Mouse (Mus musculus) lung, embryonic 15.5 days (tissue): Measurements from ENCODE around the gene Gm4070. TPM values are rescaled to one million over a fixed set of nuclear protein-coding genes. Genes with fewer than 3 reads are reported as not detected.
"Not testable (repeated sequence)": the region's sequence is repeated elsewhere in the genome, so short reads cannot be mapped to it uniquely, and the experiment has no call there.

Experiments
- ATAC-seq: fragments of 200-750 bp; cut with Nextera tagmentation; 2 replicates; pipeline ENCODE4 v1.8.0; 2017; ENCODE audit warnings: moderate number of reproducible peaks, borderline replicate concordance; ENCODE audit not compliant: low FRiP score, low TSS enrichment; ENCODE audit errors: extremely low read depth
- H3K27ac ChIP-seq: fragments of 300-500 bp; sonication (generic); 2 replicates; pipeline ENCODE4 v1.5.1; 2015; ENCODE audit warnings: moderate library complexity, mild to moderate bottlenecking, inconsistent platforms
- H3K27me3 ChIP-seq: fragments of 300-500 bp; sonication (generic); 2 replicates; pipeline ENCODE4 v1.6.1; 2015; ENCODE audit warnings: inconsistent platforms
- H3K36me3 ChIP-seq: fragments of 300-500 bp; sonication (generic); 2 replicates; pipeline ENCODE4 v1.6.1; 2015; ENCODE audit warnings: inconsistent platforms
- H3K4me1 ChIP-seq: fragments of 300-500 bp; sonication (generic); 2 replicates; pipeline ENCODE4 v1.6.1; 2015; ENCODE audit warnings: inconsistent platforms
- H3K4me2 ChIP-seq: fragments of 300-500 bp; sonication (generic); 2 replicates; pipeline ENCODE4 v1.6.1; 2015; ENCODE audit warnings: inconsistent platforms, mild to moderate bottlenecking, moderate library complexity
- H3K4me3 ChIP-seq: fragments of 300-500 bp; sonication (generic); 2 replicates; pipeline ENCODE4 v1.5.1; 2015; ENCODE audit warnings: mild to moderate bottlenecking, inconsistent platforms
- H3K9ac ChIP-seq: fragments of 300-500 bp; sonication (generic); 2 replicates; pipeline ENCODE4 v1.6.1; 2015; ENCODE audit warnings: inconsistent platforms
- H3K9me3 ChIP-seq: fragments of 300-500 bp; sonication (generic); 2 replicates; pipeline ENCODE4 v1.6.1; 2016; ENCODE audit warnings: inconsistent platforms
- WGBS: fragments of 180-500 bp; shearing (Covaris S2); methylation state at CpG from one replicate; pipeline ENCODE4 v1.1.7; 2015; 5-methylcytosine and 5-hydroxymethylcytosine counted together
- polyA plus RNA-seq: library from polyadenylated mRNA; unstranded; fragments of >200 nt; fragmentation: Nextera tagmentation; extraction: Ambion mirVana; gene quantifications from 2 replicates; pipeline ENCODE4 v1.2.1, GENCODE M21; 2015

The Gm4070 gene
- 0.47 and 0.60 TPM in 2 replicates for polyA plus RNA-seq

GRCm38 (mm10) chr7:105953812-105954211 lies at the start of gene Gm4070:
Gene Gm4070, minus strand, starts transcription at chr7:105953967.
- H3K4me2 ChIP-seq, H3K9me3 ChIP-seq, H3K4me3 ChIP-seq, H3K4me1 ChIP-seq, ATAC-seq, H3K36me3 ChIP-seq, H3K27me3 ChIP-seq, H3K27ac ChIP-seq, H3K9ac ChIP-seq: not testable (repeated sequence)
- 50% methylated on average over 1 of the region's 1 CpGs for WGBS

- not testable (repeated sequence) for ATAC-seq, H3K27ac ChIP-seq, H3K4me3 ChIP-seq, H3K4me2 ChIP-seq, H3K27me3 ChIP-seq, H3K9ac ChIP-seq, H3K4me1 ChIP-seq, H3K36me3 ChIP-seq, H3K9me3 ChIP-seq
Observed at GRCm38 (mm10) chr7:105954540-105954939, 773 bp upstream of the Gm4070 start.

GRCm38 (mm10) chr7:105952408-105952807 lies 1.4 kb downstream of the Gm4070 start:
- no CpG with 5 or more reads among the region's 5 CpGs for WGBS
- not testable (repeated sequence) for H3K27me3 ChIP-seq, H3K36me3 ChIP-seq, H3K4me3 ChIP-seq, H3K27ac ChIP-seq, H3K9me3 ChIP-seq, H3K9ac ChIP-seq, H3K4me2 ChIP-seq, H3K4me1 ChIP-seq, ATAC-seq

GRCm38 (mm10) chr7:105945238-105945637 lies 8.5 kb downstream of the Gm4070 start:
- not testable (repeated sequence) for H3K27me3 ChIP-seq

GRCm38 (mm10) chr7:105932132-105932531 lies 21.6 kb downstream of the Gm4070 start:
- H3K9ac ChIP-seq, H3K36me3 ChIP-seq, H3K4me2 ChIP-seq, H3K4me1 ChIP-seq, H3K9me3 ChIP-seq, ATAC-seq, H3K4me3 ChIP-seq, H3K27me3 ChIP-seq, H3K27ac ChIP-seq: not testable (repeated sequence)
- WGBS = no CpG with 5 or more reads among the region's 1 CpGs

More at GRCm38 (mm10) chr7:105945238-105945637, 8.5 kb downstream of the Gm4070 start:
- not testable (repeated sequence) for H3K36me3 ChIP-seq, H3K9ac ChIP-seq, H3K4me1 ChIP-seq, H3K9me3 ChIP-seq, H3K4me2 ChIP-seq, ATAC-seq, H3K27ac ChIP-seq, H3K4me3 ChIP-seq
- WGBS = 40% methylated on average over 1 of the region's 3 CpGs

DNA sequence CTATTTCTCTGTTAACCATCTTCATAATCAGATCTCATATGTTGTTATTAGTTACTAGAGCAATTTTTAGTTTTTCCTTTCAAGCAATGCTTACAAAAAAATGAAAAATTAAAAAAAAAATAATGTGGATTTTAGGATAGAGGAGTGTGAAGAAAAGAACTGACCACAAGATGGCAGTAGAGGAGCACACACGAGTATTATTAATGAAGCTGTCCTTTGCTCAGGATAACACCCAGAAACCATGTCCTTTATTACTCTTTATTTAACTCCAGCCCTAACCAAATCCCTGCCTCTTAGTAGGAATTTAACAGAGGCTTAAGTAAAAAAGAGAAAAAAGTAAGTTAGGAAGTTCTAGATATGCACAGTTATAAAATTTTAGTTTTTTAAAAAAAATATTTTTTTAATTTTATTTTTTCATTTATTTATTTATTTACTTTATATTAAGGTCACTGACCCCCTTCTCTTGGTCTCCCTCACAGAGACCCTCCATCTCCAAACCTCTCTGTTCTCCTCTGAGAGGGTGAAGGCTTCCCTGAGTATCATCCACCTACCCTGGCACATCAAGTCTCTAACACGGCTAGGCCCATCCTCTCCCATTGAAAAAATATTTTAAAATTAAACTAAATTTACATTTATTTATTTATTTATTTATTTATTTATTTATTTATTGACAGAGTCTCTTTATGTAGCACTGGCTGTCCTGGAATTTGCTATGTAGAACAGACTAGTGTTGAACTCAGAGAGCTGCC lies 70.0 kb downstream of the Gm4070 start:
- not testable (repeated sequence) for H3K27me3 ChIP-seq, H3K27ac ChIP-seq, H3K9me3 ChIP-seq, H3K4me3 ChIP-seq, H3K4me1 ChIP-seq, H3K4me2 ChIP-seq, H3K9ac ChIP-seq, H3K36me3 ChIP-seq, ATAC-seq
- 91% methylated on average over 1 of the region's 2 CpGs for WGBS

DNA sequence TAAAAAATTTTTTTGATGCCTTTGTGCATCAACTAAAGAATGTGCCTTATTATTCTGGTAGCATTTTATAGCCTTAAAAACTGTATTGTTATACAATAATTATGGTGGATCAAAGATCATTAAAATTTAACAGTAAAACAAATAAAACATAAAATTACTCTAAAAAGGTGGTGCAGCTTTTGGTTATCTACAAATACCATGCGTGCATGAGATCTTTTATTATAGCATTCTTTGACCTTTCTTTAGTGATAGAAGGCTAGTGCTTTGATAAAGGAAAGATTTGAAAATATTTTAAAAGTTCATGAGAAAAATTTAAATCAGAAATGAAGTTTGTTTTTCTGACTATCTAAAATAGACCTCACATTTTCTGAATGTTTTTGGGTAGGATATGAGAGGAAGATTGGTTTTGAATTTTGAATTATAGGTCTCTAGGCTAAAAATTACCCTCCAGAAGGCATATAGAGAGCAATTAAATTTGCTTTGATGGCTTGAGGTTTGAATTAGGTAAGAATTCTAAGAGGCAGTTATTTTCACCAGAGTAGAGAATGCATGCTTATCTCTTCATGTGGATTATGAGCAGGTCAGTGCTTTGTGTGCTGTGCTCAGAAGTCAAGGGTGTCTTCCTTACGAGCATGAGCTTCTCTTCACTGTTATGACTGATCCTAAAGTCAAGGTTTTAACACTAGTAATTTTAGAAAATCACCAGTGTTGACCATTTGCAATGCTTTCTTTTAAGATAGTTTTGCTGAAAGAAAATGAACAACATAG lies 73.9 kb downstream of the Gm4070 start:
- WGBS = 72% methylated on average over 1 of the region's 2 CpGs
- not testable (repeated sequence) for H3K4me2 ChIP-seq, H3K4me1 ChIP-seq, H3K9ac ChIP-seq, H3K27me3 ChIP-seq, H3K27ac ChIP-seq, H3K4me3 ChIP-seq, ATAC-seq, H3K36me3 ChIP-seq, H3K9me3 ChIP-seq

GRCm38 (mm10) chr7:105855718-105856560 lies 97.8 kb downstream of the Gm4070 start:
- H3K27ac ChIP-seq, H3K4me2 ChIP-seq, H3K36me3 ChIP-seq, H3K9ac ChIP-seq, ATAC-seq, H3K9me3 ChIP-seq, H3K27me3 ChIP-seq, H3K4me1 ChIP-seq, H3K4me3 ChIP-seq: not testable (repeated sequence)
- WGBS = no CpG with 5 or more reads among the region's 2 CpGs

Other genes with a start within 250 kb of the Gm4070 start
- 383 and 394 TPM in 2 replicates for gene Ilk, start 217.4 kb downstream of the Gm4070 start, polyA plus RNA-seq
- gene Rrp8, start 216.6 kb downstream of the Gm4070 start, polyA plus RNA-seq = 39.6 and 41.4 TPM in 2 replicates
- gene Taf10, start 209.6 kb downstream of the Gm4070 start, polyA plus RNA-seq = 131 and 136 TPM in 2 replicates
- 73.4 and 78.8 TPM in 2 replicates for gene Tpp1, start 201.7 kb downstream of the Gm4070 start, polyA plus RNA-seq
- 9.3 and 9.4 TPM in 2 replicates for gene Dchs1, start 166.3 kb downstream of the Gm4070 start, polyA plus RNA-seq
- gene Mrpl17, start 142.9 kb downstream of the Gm4070 start, polyA plus RNA-seq = 340 and 374 TPM in 2 replicates